Mouse (Mus musculus) limb, embryonic 11.5 days (tissue): ENCODE measurements around the gene Rab28. TPM values are rescaled to one million over a fixed set of nuclear protein-coding genes. Genes with fewer than 3 reads are reported as not detected.

ENCODE experiments used
- ATAC-seq: fragments of 200-750 bp; cut with Nextera tagmentation; 2 replicates; pipeline ENCODE4 v1.8.0; 2017; ENCODE audit warnings: low read depth; ENCODE audit not compliant: insufficient number of reproducible peaks, low FRiP score, low TSS enrichment
- DNase-seq: peaks from one replicate; pipeline ENCODE4 v3.0.0-alpha.2; 2015; ENCODE audit warnings: low spot score
- H3K27ac ChIP-seq: fragments of 300-500 bp; sonication (generic); replicated peaks from 2 replicates; pipeline ENCODE4 v1.5.1; 2014; ENCODE audit warnings: low read depth, mild to moderate bottlenecking, low read length
- H3K27me3 ChIP-seq: fragments of 300-500 bp; sonication (generic); 2 replicates; pipeline ENCODE4 v1.6.1; 2014; ENCODE audit warnings: mild to moderate bottlenecking, low read length, mixed read lengths; ENCODE audit not compliant: control insufficient read depth, insufficient read depth
- H3K36me3 ChIP-seq: fragments of 300-500 bp; sonication (generic); 2 replicates; pipeline ENCODE4 v1.6.1; 2014; ENCODE audit warnings: mild to moderate bottlenecking, low read length, moderate library complexity, mixed read lengths; ENCODE audit not compliant: control insufficient read depth, insufficient read depth
- H3K4me1 ChIP-seq: fragments of 300-500 bp; sonication (generic); 2 replicates; pipeline ENCODE4 v1.6.1; 2014; ENCODE audit warnings: low read length, mixed read lengths; ENCODE audit not compliant: control insufficient read depth, insufficient read depth
- H3K4me2 ChIP-seq: fragments of 300-500 bp; sonication (generic); 2 replicates; pipeline ENCODE4 v1.6.1; 2014; ENCODE audit warnings: low read depth, mild to moderate bottlenecking, moderate library complexity; ENCODE audit not compliant: severe bottlenecking
- H3K4me3 ChIP-seq: fragments of 300-500 bp; sonication (generic); 2 replicates; pipeline ENCODE4 v1.5.1; 2014; ENCODE audit warnings: low read depth, low read length
- H3K9ac ChIP-seq: fragments of 300-500 bp; sonication (generic); 2 replicates; pipeline ENCODE4 v1.6.1; 2014; ENCODE audit warnings: mild to moderate bottlenecking, low read length
- H3K9me3 ChIP-seq: fragments of 300-500 bp; sonication (generic); 2 replicates; pipeline ENCODE4 v1.6.1; 2016; ENCODE audit warnings: low read length; ENCODE audit not compliant: control insufficient read depth
- WGBS: fragments of 180-500 bp; shearing (Covaris S2); extraction: QIAGEN DNeasy Blood & Tissue Kit; methylation state at CpG from one replicate; pipeline ENCODE4 v1.1.7; 2014; 5-methylcytosine and 5-hydroxymethylcytosine counted together
- polyA plus RNA-seq: library from polyadenylated mRNA; unstranded; fragments of >200 nt; fragmentation: Nextera tagmentation; extraction: Ambion mirVana; gene quantifications from 2 replicates; pipeline ENCODE4 v1.2.1, GENCODE M21; 2014

Rab28 gene
- polyA plus RNA-seq, 1 experiment from 2014 or later = 80.1 TPM

GRCm38 (mm10) chr5:41697958-41698357 is 10.0 kb downstream of the Rab28 start:
- ATAC-seq = no peak
- no peak for DNase-seq
- Histone ChIP-seq H3K4me1 (no peaks in the 10 kb centered on the region), H3K9ac (no peak overlapping the region), H3K36me3 (no peaks in the 10 kb centered on the region), H3K27ac (no peak overlapping the region), H3K27me3 (no peaks in the 10 kb centered on the region), H3K9me3 (no peaks in the 10 kb centered on the region), H3K4me3 (no peak overlapping the region), H3K4me2 (no peak overlapping the region)

GRCm38 (mm10) chr5:41685016-41685415 is 22.9 kb downstream of the Rab28 start:
- H3K9me3 ChIP-seq = no peaks in the 10 kb centered on the region
- no peak for ATAC-seq

GRCm38 (mm10) chr5:41683976-41684375 is 24.0 kb downstream of the Rab28 start:
- 92% methylated on average over 2 of the region's 2 CpGs for WGBS
- H3K36me3 ChIP-seq = no peaks in the 10 kb centered on the region

More at GRCm38 (mm10) chr5:41685016-41685415, 22.9 kb downstream of the Rab28 start:
- no peak overlapping the region for H3K4me3 ChIP-seq
- no peak overlapping the region for H3K27ac ChIP-seq
- H3K4me1 ChIP-seq = no peaks in the 10 kb centered on the region
- no peak overlapping the region for H3K9ac ChIP-seq
- H3K27me3 ChIP-seq = no peaks in the 10 kb centered on the region
- no peak overlapping the region for H3K4me2 ChIP-seq
- H3K36me3 ChIP-seq = no peaks in the 10 kb centered on the region
- DNase-seq = no peak

GRCm38 (mm10) chr5:41666012-41666411 is 41.9 kb downstream of the Rab28 start:
- ATAC-seq (no peak), DNase-seq (no peak)
- no peak overlapping the region for H3K9ac ChIP-seq

More at GRCm38 (mm10) chr5:41683976-41684375, 24.0 kb downstream of the Rab28 start:
- no peaks in the 10 kb centered on the region for H3K27me3 ChIP-seq
- ATAC-seq (no peak), DNase-seq (no peak)
- H3K4me1 ChIP-seq = no peaks in the 10 kb centered on the region
- no peak overlapping the region for H3K27ac ChIP-seq
- no peak overlapping the region for H3K4me2 ChIP-seq
- no peaks in the 10 kb centered on the region for H3K9me3 ChIP-seq
- no peak overlapping the region for H3K4me3 ChIP-seq
- H3K9ac ChIP-seq = no peak overlapping the region

GRCm38 (mm10) chr5:41636793-41637192 is 71.2 kb downstream of the Rab28 start:
- no peak overlapping the region for H3K4me3 ChIP-seq
- no peak for ATAC-seq
- H3K9ac ChIP-seq = no peak overlapping the region
- H3K27me3 ChIP-seq = no peaks in the 10 kb centered on the region
- H3K4me1 ChIP-seq = no peaks in the 10 kb centered on the region
- WGBS = 76% methylated on average over 2 of the region's 2 CpGs
- no peak overlapping the region for H3K4me2 ChIP-seq
- H3K9me3 ChIP-seq = no peaks in the 10 kb centered on the region
- no peaks in the 10 kb centered on the region for H3K36me3 ChIP-seq
- H3K27ac ChIP-seq = no peak overlapping the region
- DNase-seq = no peak

More at GRCm38 (mm10) chr5:41666012-41666411, 41.9 kb downstream of the Rab28 start:
- Histone ChIP-seq H3K4me1 (no peaks in the 10 kb centered on the region), H3K4me3 (no peak overlapping the region), H3K9me3 (no peaks in the 10 kb centered on the region), H3K27me3 (no peaks in the 10 kb centered on the region), H3K36me3 (no peaks in the 10 kb centered on the region), H3K27ac (no peak overlapping the region), H3K4me2 (no peak overlapping the region)
- 89% methylated on average over 6 of the region's 6 CpGs for WGBS

- H3K9me3 ChIP-seq = no peaks in the 10 kb centered on the region
- H3K4me2 ChIP-seq = no peak overlapping the region
- no peak for DNase-seq
- no peak overlapping the region for H3K27ac ChIP-seq
- no peak for ATAC-seq
- 94% methylated on average over 7 of the region's 7 CpGs for WGBS
- no peaks in the 10 kb centered on the region for H3K36me3 ChIP-seq
- H3K4me3 ChIP-seq = no peak overlapping the region
- H3K27me3 ChIP-seq = no peaks in the 10 kb centered on the region
- H3K4me1 ChIP-seq = no peaks in the 10 kb centered on the region
- no peak overlapping the region for H3K9ac ChIP-seq
These were observed 80.5 kb downstream of the Rab28 start for GRCm38 (mm10) chr5:41627224-41628144.

- 73% methylated on average over 7 of the region's 7 CpGs for WGBS
- no peak for DNase-seq
- Histone ChIP-seq H3K27me3 (no peaks in the 10 kb centered on the region), H3K27ac (no peak overlapping the region), H3K9ac (no peak overlapping the region), H3K4me2 (no peak overlapping the region), H3K4me1 (no peaks in the 10 kb centered on the region), H3K36me3 (no peaks in the 10 kb centered on the region), H3K4me3 (no peak overlapping the region), H3K9me3 (no peaks in the 10 kb centered on the region)
- no peak for ATAC-seq
These were observed 82.4 kb downstream of the Rab28 start for GRCm38 (mm10) chr5:41625544-41625943.

GRCm38 (mm10) chr5:41621748-41622147 is 86.2 kb downstream of the Rab28 start:
- H3K9ac ChIP-seq = no peak overlapping the region
- H3K27ac ChIP-seq = no peak overlapping the region
- H3K4me1 ChIP-seq = no peaks in the 10 kb centered on the region
- H3K27me3 ChIP-seq = no peaks in the 10 kb centered on the region
- ATAC-seq (no peak), DNase-seq (no peak)
- no peaks in the 10 kb centered on the region for H3K36me3 ChIP-seq
- H3K9me3 ChIP-seq = no peaks in the 10 kb centered on the region
- no peak overlapping the region for H3K4me3 ChIP-seq
- WGBS = 91% methylated on average over 3 of the region's 3 CpGs
- H3K4me2 ChIP-seq = no peak overlapping the region
